Mouse (Mus musculus) lung, adult 2 months (tissue): ENCODE results near the gene Fxyd3.

Experiments
- CTCF ChIP-seq: fragments of 200-500 bp; IDR thresholded peaks from 2 replicates; pipeline ENCODE4 v1.5.1; 2011; ENCODE audit warnings: mild to moderate bottlenecking, low read length, control low read depth; ENCODE audit not compliant: insufficient read depth
- POLR2A ChIP-seq: fragments of 200-500 bp; IDR thresholded peaks from 2 replicates; pipeline ENCODE4 v1.6.1; 2011; ENCODE audit warnings: low read depth, mild to moderate bottlenecking, control low read depth, low read length, borderline replicate concordance; ENCODE audit errors: extremely low read depth

DNA sequence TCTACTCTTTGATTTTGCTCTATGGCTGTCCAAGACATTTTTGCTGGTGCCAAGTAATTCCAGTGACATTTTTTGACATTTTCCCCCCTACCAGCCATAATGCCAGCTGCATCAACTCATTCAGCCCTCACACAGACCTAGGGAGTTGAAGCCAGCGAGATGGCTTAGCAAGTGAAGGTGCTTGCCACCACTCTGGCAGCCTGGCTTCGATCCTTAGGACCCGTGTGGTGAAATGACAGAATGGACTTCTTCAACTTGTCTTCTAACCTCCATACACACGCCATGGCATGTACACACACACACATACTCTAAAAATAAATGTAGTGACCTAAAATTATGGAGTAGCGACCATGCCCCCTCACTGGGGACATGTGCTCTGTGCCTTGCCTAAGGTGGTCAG lies 47.9 kb upstream of the Fxyd3 start:
- no peak for TF ChIP-seq CTCF
- TF ChIP-seq POLR2A = no peak
